Mouse (Mus musculus) neural tube, postnatal 0 days (tissue): ENCODE data around the gene Olfr847. TPM values are rescaled to one million over a fixed set of nuclear protein-coding genes. Genes with fewer than 3 reads are reported as not detected.

ENCODE experiments used
- polyA plus RNA-seq: library from polyadenylated mRNA; unstranded; fragments of >200 nt; fragmentation: Nextera tagmentation; extraction: Ambion mirVana; gene quantifications from 2 replicates; pipeline ENCODE4 v1.2.1, GENCODE M21; 2015

Olfr847 gene
- polyA plus RNA-seq, result not detected in 2 replicates

DNA sequence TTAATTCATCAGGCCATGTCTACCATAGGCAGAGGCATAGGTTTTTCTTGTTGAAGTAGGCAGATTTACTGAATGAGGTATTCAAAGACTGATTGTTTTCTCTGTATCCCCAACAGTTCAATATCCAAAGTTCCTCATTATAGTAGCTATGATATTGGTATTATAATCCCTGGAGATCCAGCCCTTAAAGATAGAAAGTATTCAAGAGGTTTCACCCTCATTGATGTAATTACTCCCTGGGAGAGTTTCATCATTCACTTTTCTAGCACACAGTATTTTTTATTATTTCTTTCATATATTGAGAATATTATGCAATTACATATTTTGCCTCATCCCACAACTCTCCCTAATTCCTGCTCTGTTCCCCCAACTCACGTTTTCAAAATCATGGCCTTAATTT, at the start of gene Olfr847:
Gene Olfr847 (minus strand): TSS at position 101 of the 400 bp plus-strand sequence.

DNA sequence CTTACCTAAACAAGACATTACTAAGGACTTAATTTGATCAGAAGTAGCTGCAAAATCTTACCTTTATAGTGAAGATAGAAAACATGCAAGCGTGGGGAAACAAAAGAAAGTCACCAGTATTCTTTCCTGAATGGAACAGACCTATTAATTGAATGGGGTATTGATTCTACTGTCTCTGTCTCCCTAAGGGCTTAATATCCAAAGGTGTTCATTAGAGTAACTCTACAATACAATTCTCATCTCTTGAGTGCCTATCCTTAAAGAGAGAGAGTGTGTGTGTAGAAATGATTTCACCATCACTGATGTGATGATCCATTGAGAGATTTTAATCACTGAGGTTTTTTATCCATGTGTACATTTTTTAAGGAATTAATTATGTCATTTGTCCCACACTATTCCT, 14.6 kb downstream of the Olfr847 start, which contains the start of gene Olfr846:
Gene Olfr846 (minus strand): TSS at position 101 of the 400 bp plus-strand sequence.

DNA sequence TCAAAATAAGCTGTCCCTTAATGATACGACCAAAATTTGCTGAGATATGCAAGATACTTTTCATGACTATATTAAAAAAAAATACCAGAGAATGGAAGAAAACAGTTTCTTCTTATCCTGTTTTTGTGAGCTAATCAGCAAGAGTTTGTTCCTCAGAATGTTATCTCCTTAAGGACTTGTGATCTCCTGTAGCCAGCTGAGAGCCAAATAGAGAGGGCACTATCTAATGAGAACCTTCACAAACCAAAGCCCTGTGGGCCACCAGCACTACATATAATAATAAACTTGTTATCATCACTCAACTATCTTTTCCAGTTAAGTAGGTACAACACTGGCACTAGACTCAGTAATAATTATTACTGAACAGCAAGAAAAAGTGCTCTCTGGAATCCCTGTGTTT, 42.3 kb downstream of the Olfr847 start, which contains the start of gene Olfr845:
Gene Olfr845 (plus strand): TSS at position 301 of the 400 bp plus-strand sequence.

Other genes starting within 250 kb of the Olfr847 start
- gene Olfr837, start 242.4 kb downstream of the Olfr847 start, polyA plus RNA-seq, result not detected in 2 replicates
- gene Olfr839-ps1, start 201.4 kb downstream of the Olfr847 start, polyA plus RNA-seq, result not detected in 2 replicates
- not detected in 2 replicates for gene Olfr843, start 126.7 kb downstream of the Olfr847 start, polyA plus RNA-seq
- not detected in 2 replicates for gene Olfr844, start 62.3 kb downstream of the Olfr847 start, polyA plus RNA-seq
- gene Olfr845, start 42.2 kb downstream of the Olfr847 start, polyA plus RNA-seq, result not detected in 2 replicates
- gene Olfr846, start 14.7 kb downstream of the Olfr847 start, polyA plus RNA-seq, result not detected in 2 replicates
- gene Olfr849, start 61.6 kb upstream of the Olfr847 start, polyA plus RNA-seq, result not detected in 2 replicates
- gene Olfr850, start 99.6 kb upstream of the Olfr847 start, polyA plus RNA-seq, result not detected in 2 replicates
- not detected in 2 replicates for gene Olfr851, start 114.6 kb upstream of the Olfr847 start, polyA plus RNA-seq
- not detected in 2 replicates for gene Olfr853, start 162.4 kb upstream of the Olfr847 start, polyA plus RNA-seq
- not detected in 2 replicates for gene Olfr854, start 188.7 kb upstream of the Olfr847 start, polyA plus RNA-seq
- gene Olfr855, start 203.9 kb upstream of the Olfr847 start, polyA plus RNA-seq, result not detected in 2 replicates
- gene Zfp317, start 243.4 kb upstream of the Olfr847 start, polyA plus RNA-seq, result 18.3 and 18.7 TPM in 2 replicates